Mouse (Mus musculus): ENCODE results near the gene Urb1.

DNA sequence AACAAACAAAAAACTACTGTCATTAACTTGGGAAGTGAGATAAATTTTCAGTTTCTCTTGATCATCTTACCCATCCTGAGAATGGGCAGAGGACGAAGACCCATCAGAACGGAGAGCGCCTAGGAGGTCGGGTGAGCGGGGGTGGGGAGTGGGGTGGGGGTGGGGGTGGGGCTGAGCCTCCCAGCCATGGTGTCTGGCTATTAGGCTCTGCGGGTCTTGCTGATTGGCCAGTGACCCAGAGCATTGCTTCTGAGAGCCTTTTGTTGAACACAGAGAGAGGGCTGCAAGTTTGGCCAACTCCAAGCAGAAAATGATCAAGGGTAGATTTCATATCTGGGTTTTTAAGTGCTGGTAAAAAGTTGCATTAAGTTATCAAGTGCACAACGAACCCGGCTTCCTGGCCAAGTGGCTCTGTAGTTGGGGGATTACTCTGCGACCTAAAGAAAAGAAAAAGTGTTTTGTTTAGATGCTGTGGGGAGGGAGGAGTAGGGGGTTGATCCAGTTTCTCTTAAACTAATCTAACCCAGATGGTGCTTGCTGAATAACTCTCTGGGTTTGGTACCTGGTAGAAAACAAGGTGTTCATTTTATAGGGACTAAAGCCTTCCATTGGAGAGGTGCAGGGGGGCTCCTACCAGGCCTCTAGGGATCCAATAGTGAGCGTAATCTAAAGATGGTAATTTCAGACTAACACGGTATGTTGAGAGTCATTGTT, 41.6 kb upstream of the Urb1 start:
- TF ChIP-seq POLR2A (IDR thresholded peaks at IDR 0.05; ENCODE audit: insufficient read depth, low read depth, low read length) (no peak), CTCF (IDR thresholded peaks at IDR 0.05) (no peak)
